Mouse (Mus musculus) adrenal gland, adult 10 weeks (tissue): ENCODE measurements around the gene Adh5. TPM values are rescaled to one million over a fixed set of nuclear protein-coding genes. Genes with fewer than 3 reads are reported as not detected.

Experiments
- polyA plus RNA-seq: library from polyadenylated mRNA; stranded (reverse); fragments of 350-450 nt; fragmentation: Illumina TruSeq; extraction: RNeasy Lipid Tissue Mini Kit (QIAGEN cat#74804); gene quantifications from one replicate; pipeline ENCODE4 v1.2.3, GENCODE M21; 2014; ENCODE audit warnings: low read depth, low replicate concordance

Adh5 gene
- polyA plus RNA-seq = 224 TPM

DNA sequence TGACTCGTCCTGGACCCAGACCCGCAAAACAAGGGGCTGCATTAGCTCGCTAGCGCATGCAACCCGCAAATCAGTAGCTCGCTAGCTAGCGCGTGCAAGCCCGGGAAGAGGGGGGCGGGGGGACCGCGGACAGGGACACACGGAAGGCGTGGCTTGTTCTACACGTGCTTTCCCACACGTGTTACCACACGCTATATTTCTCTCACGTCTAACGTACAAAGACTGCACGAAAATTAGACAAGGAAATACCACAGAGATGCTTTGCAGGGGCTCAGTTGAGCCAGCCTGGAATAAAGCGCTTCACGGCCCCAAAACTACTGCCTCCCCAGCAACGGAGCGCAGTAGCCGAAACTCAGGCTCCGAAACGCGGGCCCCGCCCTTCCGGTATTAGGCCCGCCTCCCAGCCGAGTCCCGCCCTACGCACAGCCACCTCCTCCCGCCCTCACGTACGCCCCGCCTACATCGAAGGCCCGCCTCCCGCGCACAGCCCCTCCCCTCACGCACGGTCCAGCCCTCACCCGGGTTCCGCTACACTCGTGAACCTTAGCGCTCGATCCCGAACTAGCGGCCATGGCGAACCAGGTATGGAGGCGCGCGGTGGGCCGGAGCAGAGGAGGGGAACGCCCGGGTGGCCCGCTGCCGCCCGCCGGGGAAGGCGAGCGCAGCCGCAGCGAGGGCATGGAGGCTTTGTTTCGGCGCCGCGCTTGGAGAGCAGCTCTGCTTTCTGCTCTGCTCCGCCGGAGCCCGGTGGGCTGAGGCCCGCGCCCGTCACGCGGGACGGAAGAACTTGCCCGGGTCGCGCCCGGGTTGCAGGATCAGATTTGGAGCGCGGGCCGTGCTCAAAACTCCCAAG lies at the start of gene Adh5:
Adh5 (plus strand) TSS at position 482 of the 853 bp plus-strand sequence.

GRCm38 (mm10) chr3:138415121-138415690 lies 27.7 kb upstream of the Adh5 start, which contains the start of gene Adh4:
Gene Adh4, plus strand, starts transcription at chr3:138415466.

DNA sequence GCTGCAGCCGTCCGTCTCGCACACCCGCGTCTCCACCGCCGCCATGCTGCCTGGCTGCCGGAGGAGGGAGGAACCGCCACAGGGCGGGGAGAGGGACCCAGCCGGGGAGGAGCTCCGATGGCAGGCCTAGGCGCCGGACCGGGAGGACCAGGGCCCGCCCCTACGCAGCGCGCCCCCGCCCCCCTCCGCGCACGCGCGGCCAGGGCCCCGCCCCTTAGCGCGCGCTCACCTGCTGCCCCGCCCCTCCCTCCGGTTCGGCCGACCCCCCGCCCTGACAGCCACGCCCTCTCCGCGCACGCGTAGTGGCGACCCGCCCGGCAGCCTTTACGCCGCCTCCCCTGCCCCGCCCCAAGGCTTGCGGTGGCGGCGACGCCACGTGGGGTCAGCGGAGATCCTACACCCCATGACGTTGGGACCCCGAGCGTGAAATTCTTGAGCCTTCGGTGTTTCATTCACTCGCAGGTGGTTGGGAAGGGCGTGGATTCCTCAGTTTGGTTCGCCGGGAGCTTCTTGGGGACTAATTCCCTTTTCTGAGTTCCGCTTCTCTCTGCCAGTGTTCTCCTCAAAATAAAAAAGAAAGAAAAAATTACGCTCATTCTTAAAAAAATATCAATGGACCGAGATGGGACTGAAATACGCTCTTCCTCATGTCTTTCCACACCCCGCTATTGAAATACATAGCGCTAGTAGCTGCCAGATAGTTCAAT lies 46.6 kb downstream of the Adh5 start, which contains the start of gene Metap1:
Metap1 (minus strand) TSS at position 189 of the 707 bp plus-strand sequence.

Other genes starting within 250 kb of the Adh5 start
- gene 4930579F01Rik, start 249.3 kb upstream of the Adh5 start, polyA plus RNA-seq = not detected
- 236 TPM for gene Adh7, start 225.3 kb upstream of the Adh5 start, polyA plus RNA-seq
- gene Adh1, start 182.1 kb upstream of the Adh5 start, polyA plus RNA-seq = 2,641 TPM
- gene Adh6a, start 129.8 kb upstream of the Adh5 start, polyA plus RNA-seq = not detected
- not detected for gene Adh6b, start 101.3 kb upstream of the Adh5 start, polyA plus RNA-seq
- gene Adh4, start 27.6 kb upstream of the Adh5 start, polyA plus RNA-seq = not detected
- 112 TPM for gene Metap1, start 46.4 kb downstream of the Adh5 start, polyA plus RNA-seq
- gene Eif4e, start 83.1 kb downstream of the Adh5 start, polyA plus RNA-seq = 387 TPM